Mouse (Mus musculus) CH12.LX (cell line): ENCODE results near the gene 1190005I06Rik. TPM values are rescaled to one million over a fixed set of nuclear protein-coding genes. Genes with fewer than 3 reads are reported as not detected.

ENCODE experiments used
- DNase-seq: peaks from one replicate; pipeline ENCODE4 v3.0.0-alpha.2; 2013; ENCODE audit errors: extremely low read depth
- H3K27ac ChIP-seq: 2 replicates; pipeline ENCODE4 v1.5.1; 2012; ENCODE audit warnings: low read depth, mild to moderate bottlenecking, control low read depth, moderate library complexity; ENCODE audit not compliant: insufficient read depth
- H3K27me3 ChIP-seq: replicated peaks from 2 replicates; pipeline ENCODE3; 2012; ENCODE audit warnings: inconsistent platforms
- H3K36me3 ChIP-seq, 2 experiments: replicated peaks in 1 of 2; 2 replicates each; pipeline versions ENCODE3 to v1.6.1; 2012; ENCODE audit warnings: inconsistent platforms in 1 of 2, low read length in 1 of 2, mild to moderate bottlenecking in 1 of 2, mixed read lengths in 1 of 2, moderate library complexity in 1 of 2; ENCODE audit not compliant: control insufficient read depth in 1 of 2, insufficient read depth in 1 of 2
- H3K4me1 ChIP-seq, 2 experiments: 2 replicates each; pipeline ENCODE4 v1.6.1; 2012; ENCODE audit warnings: inconsistent platforms in 1 of 2, moderate library complexity in 1 of 2; ENCODE audit not compliant: insufficient read depth in 2 of 2, control insufficient read depth in 1 of 2
- H3K4me2 ChIP-seq: 2 replicates; pipeline ENCODE4 v1.6.1; 2012; ENCODE audit warnings: low read depth, mild to moderate bottlenecking, control low read depth; ENCODE audit not compliant: poor library complexity, insufficient read depth, severe bottlenecking
- H3K4me3 ChIP-seq, 3 experiments: fragments of 150-350 bp in 1 of 3; sonication (generic) in 1 of 3; replicated peaks in 1 of 3; 2 replicates each; pipeline versions ENCODE3 to v1.5.1; 2011 to 2012; ENCODE audit warnings: low read depth in 2 of 3, low read length in 2 of 3, mild to moderate bottlenecking in 2 of 3, moderate library complexity in 2 of 3, control low read depth in 1 of 3, improper control_type of control experiment in 1 of 3, inconsistent platforms in 1 of 3, mixed read lengths in 1 of 3; ENCODE audit not compliant: poor library complexity in 1 of 3
- H3K79me2 ChIP-seq: replicated peaks from 2 replicates; pipeline ENCODE4 v1.6.1; 2012; ENCODE audit warnings: mild to moderate bottlenecking, moderate library complexity; ENCODE audit not compliant: control insufficient read depth, poor library complexity, insufficient read depth, severe bottlenecking; ENCODE audit errors: extremely low read depth
- H3K9ac ChIP-seq: 2 replicates; pipeline ENCODE4 v1.6.1; 2012; ENCODE audit warnings: low read depth, mild to moderate bottlenecking, control low read depth, moderate library complexity; ENCODE audit not compliant: insufficient read depth
- H3K9me3 ChIP-seq: replicated peaks from 2 replicates; pipeline ENCODE3; 2012; ENCODE audit warnings: low read length, inconsistent platforms, mixed read lengths
- E2F4 ChIP-seq: IDR thresholded peaks from 2 replicates; pipeline ENCODE4 v1.6.1; 2011; ENCODE audit warnings: low read depth, low read length, improper control_type of control experiment; ENCODE audit not compliant: insufficient replicate concordance
- ELF1 ChIP-seq: IDR thresholded peaks from 2 replicates; pipeline ENCODE4 v1.6.1; 2014; ENCODE audit warnings: low read depth, mild to moderate bottlenecking, inconsistent platforms, low read length, improper control_type of control experiment
- GABPA ChIP-seq: IDR thresholded peaks from 2 replicates; pipeline ENCODE4 v1.6.1; 2012; ENCODE audit warnings: low read depth, low read length, improper control_type of control experiment, inconsistent platforms; ENCODE audit not compliant: insufficient replicate concordance
- HCFC1 ChIP-seq: IDR thresholded peaks from 2 replicates; pipeline ENCODE4 v1.6.1; 2012; ENCODE audit warnings: low read depth, mild to moderate bottlenecking, inconsistent platforms, low read length, improper control_type of control experiment
- JUN ChIP-seq: IDR thresholded peaks from 2 replicates; pipeline ENCODE4 v1.6.1; 2011; ENCODE audit warnings: low read depth, mild to moderate bottlenecking, low read length, improper control_type of control experiment, moderate library complexity; ENCODE audit not compliant: insufficient read depth
- JUND ChIP-seq: conservative IDR thresholded peaks from 2 replicates; pipeline ENCODE4 v1.6.1; 2011; ENCODE audit warnings: low read depth, low read length, improper control_type of control experiment
- KAT2A ChIP-seq: IDR thresholded peaks from 2 replicates; pipeline ENCODE4 v1.6.1; 2012; ENCODE audit warnings: low read length, improper control_type of control experiment, inconsistent platforms; ENCODE audit not compliant: insufficient replicate concordance
- MAFK ChIP-seq: IDR thresholded peaks from 2 replicates; pipeline ENCODE4 v1.6.1; 2011; ENCODE audit warnings: low read length, improper control_type of control experiment; ENCODE audit not compliant: insufficient replicate concordance
- MAX ChIP-seq: IDR thresholded peaks from 2 replicates; pipeline ENCODE4 v1.6.1; 2011; ENCODE audit warnings: low read length, improper control_type of control experiment
- MAZ ChIP-seq: IDR thresholded peaks from 2 replicates; pipeline ENCODE4 v1.6.1; 2012; ENCODE audit warnings: low read depth, mild to moderate bottlenecking, inconsistent platforms, low read length, improper control_type of control experiment, moderate library complexity
- MXI1 ChIP-seq: IDR thresholded peaks from 2 replicates; pipeline ENCODE4 v1.6.1; 2011; ENCODE audit warnings: mild to moderate bottlenecking, low read depth, low read length, improper control_type of control experiment
- NRF1 ChIP-seq: IDR thresholded peaks from 2 replicates; pipeline ENCODE4 v1.6.1; 2014; ENCODE audit warnings: low read depth, mild to moderate bottlenecking, inconsistent platforms, low read length, improper control_type of control experiment, moderate library complexity
- PAX5 ChIP-seq: IDR thresholded peaks from 2 replicates; pipeline ENCODE4 v1.6.1; 2012; ENCODE audit warnings: low read length, inconsistent platforms, mixed read lengths
- POLR2A ChIP-seq: IDR thresholded peaks from 2 replicates; pipeline ENCODE4 v1.6.1; 2011; ENCODE audit warnings: low read depth, mild to moderate bottlenecking, improper control_type of control experiment, low read length
- RAD21 ChIP-seq: IDR thresholded peaks from 2 replicates; pipeline ENCODE4 v1.6.1; 2011; ENCODE audit warnings: low read depth, mild to moderate bottlenecking, low read length, improper control_type of control experiment, moderate library complexity
- RCOR1 ChIP-seq: conservative IDR thresholded peaks from 2 replicates; pipeline ENCODE4 v1.6.1; 2012; ENCODE audit warnings: low read depth, mild to moderate bottlenecking, inconsistent platforms, low read length, improper control_type of control experiment
- SIN3A ChIP-seq: IDR thresholded peaks from 2 replicates; pipeline ENCODE4 v1.6.1; 2012; ENCODE audit warnings: low read length, improper control_type of control experiment, inconsistent platforms
- TBP ChIP-seq: conservative IDR thresholded peaks from 2 replicates; pipeline ENCODE4 v1.6.1; 2011; ENCODE audit warnings: low read depth, low read length, improper control_type of control experiment
- TCF12 ChIP-seq: IDR thresholded peaks from 2 replicates; pipeline ENCODE4 v1.6.1; 2014; ENCODE audit warnings: low read depth, mild to moderate bottlenecking, inconsistent platforms, low read length, improper control_type of control experiment
- UBTF ChIP-seq: IDR thresholded peaks from 2 replicates; pipeline ENCODE4 v1.6.1; 2012; ENCODE audit warnings: low read depth, mild to moderate bottlenecking, inconsistent platforms, low read length, improper control_type of control experiment, moderate library complexity
- USF1 ChIP-seq: IDR thresholded peaks from 2 replicates; pipeline ENCODE4 v1.6.1; 2014; ENCODE audit warnings: low read depth, mild to moderate bottlenecking, inconsistent platforms, low read length, improper control_type of control experiment
- USF2 ChIP-seq: conservative IDR thresholded peaks from 2 replicates; pipeline ENCODE4 v1.6.1; 2011; ENCODE audit warnings: low read depth, low read length, improper control_type of control experiment
- ZKSCAN1 ChIP-seq: IDR thresholded peaks from 2 replicates; pipeline ENCODE4 v1.6.1; 2012; ENCODE audit warnings: low read depth, inconsistent platforms, low read length, improper control_type of control experiment, borderline replicate concordance
- ZMIZ1 ChIP-seq: IDR thresholded peaks from 2 replicates; pipeline ENCODE4 v1.6.1; 2012; ENCODE audit warnings: low read depth, mild to moderate bottlenecking, inconsistent platforms, low read length, improper control_type of control experiment
- dilution Hi-C: fragments of 300-500 bp; cut with MboI; formaldehyde crosslinking; loops from 2 replicates; pipeline ENCODE4 v1.14.3; 2020; ENCODE audit warnings: low sequenced_read_pairs; ENCODE audit not compliant: extremely low pct_unique_long_range_greater_than_20kb, extremely low pct_ligation_motif_present
- in situ Hi-C: fragments of 300-500 bp; cut with MboI; formaldehyde crosslinking; loops from 3 replicates; pipeline ENCODE4 v1.14.3; 2019; ENCODE audit warnings: low sequenced_read_pairs, low pct_ligation_motif_present, low pct_unique_long_range_greater_than_20kb, mixed read lengths
- polyA plus RNA-seq: library from polyadenylated mRNA; unstranded; fragments of >175 nt; gene quantifications from 2 replicates; pipeline ENCODE4 v1.2.1, GENCODE M21; 2012; ENCODE audit warnings: low read depth; ENCODE audit not compliant: insufficient read length
- total RNA-seq, 2 experiments: library from RNA; depleted of rRNA; stranded (reverse); fragments of 300-350 nt in 1 of 2; fragments of >200 nt in 1 of 2; gene quantifications; 2 replicates each; pipeline ENCODE4 v1.2.3; 2012 to 2014

Gene 1190005I06Rik
- total and polyA plus RNA-seq, 3 experiments = 0.36 to 0.85 TPM; not detected in 1

DNA sequence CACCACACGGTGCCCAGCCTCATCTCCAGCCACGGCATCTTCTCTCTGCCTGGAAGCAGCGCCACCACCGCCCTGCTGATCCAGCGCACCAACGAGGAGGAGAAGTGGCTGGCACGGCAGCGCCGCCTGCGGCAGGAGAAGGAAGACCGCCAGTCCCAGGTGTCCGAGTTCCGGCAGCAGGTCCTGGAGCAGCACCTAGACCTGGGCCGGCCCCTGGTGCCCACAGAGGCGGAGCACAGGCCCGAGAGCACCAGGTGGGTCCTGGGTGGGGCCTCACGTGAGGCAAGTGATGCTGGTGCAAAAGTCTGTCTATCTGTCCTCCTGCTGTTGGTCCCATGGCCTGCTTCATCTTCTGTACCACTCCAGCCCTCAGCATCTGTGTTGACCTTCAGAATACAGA, 78.3 kb downstream of the 1190005I06Rik start:
- Histone ChIP-seq H3K4me3 (no peak overlapping the region), H3K79me2 (no peaks in the 10 kb centered on the region; the same call in 1 of the 2 replicates), H3K27me3 (no peaks in the 10 kb centered on the region), H3K9me3 (peaks cover 4% of the 10 kb centered on the region), H3K27ac (no peak overlapping the region), H3K4me2 (no peak overlapping the region), H3K9ac (no peak overlapping the region), H3K36me3 (peaks cover 95 to 98% of the 10 kb centered on the region in 2 experiments), H3K4me1 (peaks cover 0 to 27% of the 10 kb centered on the region in 2 experiments; a peak in 2 of 4 replicates)
- no peak for DNase-seq
- TF ChIP-seq MAX (no peak), E2F4 (no peak), HCFC1 (no peak), NRF1 (no peak), UBTF (no peak), RAD21 (no peak), ZMIZ1 (no peak), POLR2A (no peak; the same call in 1 of the 2 replicates), ELF1 (no peak)
- in situ Hi-C loops (no loop called here), dilution Hi-C loops (no loop called here)

- no peaks in the 10 kb centered on the region; the same call in 1 of the 2 replicates for H3K79me2 ChIP-seq
- no peak overlapping the region for H3K4me2 ChIP-seq
- H3K36me3 ChIP-seq = peaks cover 90 to 98% of the 10 kb centered on the region in 2 experiments
- H3K27ac ChIP-seq = no peak overlapping the region
- in situ Hi-C loops = no loop called here
- no peak overlapping the region for H3K4me3 ChIP-seq
- dilution Hi-C loops = no loop called here
- peaks cover 0 to 35% of the 10 kb centered on the region in 2 experiments; a peak in 2 of 4 replicates for H3K4me1 ChIP-seq
- no peaks in the 10 kb centered on the region for H3K27me3 ChIP-seq
- DNase-seq = no peak
- H3K9ac ChIP-seq = no peak overlapping the region
- no peak for TF ChIP-seq GABPA
- no peak for TF ChIP-seq TCF12
- TF ChIP-seq JUND = no peak
- TF ChIP-seq MAZ = no peak
- no peak for TF ChIP-seq MXI1
- no peak for TF ChIP-seq USF1
- TF ChIP-seq KAT2A = no peak
- TF ChIP-seq PAX5 = no peak
- TF ChIP-seq POLR2A = no peak
- no peak for TF ChIP-seq SIN3A
- no peak for TF ChIP-seq JUN
- TF ChIP-seq ZKSCAN1 = no peak
- no peak for TF ChIP-seq USF2
- no peak for TF ChIP-seq ZMIZ1
- TF ChIP-seq RCOR1 = no peak
- no peak for TF ChIP-seq TBP
- TF ChIP-seq MAFK = no peak
- H3K9me3 ChIP-seq = peaks cover 4% of the 10 kb centered on the region
Measured at GRCm38 (mm10) chr8:120568164-120568798, 79.2 kb downstream of the 1190005I06Rik start.
